Mouse (Mus musculus) bone marrow, adult 2 months (tissue): ENCODE data around the gene Pramel7.

Source experiments
- CTCF ChIP-seq: fragments of 200-500 bp; IDR thresholded peaks from 2 replicates; pipeline ENCODE4 v1.5.1; 2011; ENCODE audit warnings: low read length, control low read depth; ENCODE audit not compliant: control insufficient read depth, insufficient read depth
- POLR2A ChIP-seq: fragments of 200-500 bp; IDR thresholded peaks from 2 replicates; pipeline ENCODE4 v1.6.1; 2011; ENCODE audit warnings: low read depth, mild to moderate bottlenecking, control low read depth, low read length, borderline replicate concordance; ENCODE audit not compliant: control insufficient read depth

DNA sequence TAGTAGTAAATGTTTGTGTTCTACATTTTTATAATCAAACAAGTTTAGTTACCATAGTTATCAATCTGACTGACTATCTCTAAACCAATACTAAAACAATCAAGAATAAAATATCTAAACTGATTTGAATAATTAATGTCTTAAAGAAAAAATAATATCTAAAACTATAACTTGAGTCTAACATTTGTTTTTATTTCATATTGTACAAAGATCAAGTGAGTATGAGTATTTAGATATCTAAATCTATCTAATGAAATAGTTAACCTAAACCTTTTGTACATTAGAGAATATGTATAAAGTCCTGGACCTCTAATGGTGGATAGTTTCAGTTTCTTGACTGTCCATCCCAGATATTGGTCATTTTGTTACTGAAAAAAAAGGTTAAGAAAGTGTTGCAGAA is 34.6 kb upstream of the Pramel7 start, which contains the start of gene Olfr153:
- no peak for TF ChIP-seq CTCF
- no peak for TF ChIP-seq POLR2A
